Mouse (Mus musculus): ENCODE results near the gene Hcn2. TPM values are rescaled to one million over a fixed set of nuclear protein-coding genes. Genes with fewer than 3 reads are reported as not detected.

Gene Hcn2
- polyA plus RNA-seq, 1 experiment from 2014 or later: not detected

GRCm38 (mm10) chr10:79779784-79780663 lies 63.6 kb downstream of the Hcn2 start:
- peak overlapping the region; percentile 54 for H3K4me3 ChIP-seq (replicated peaks; ENCODE audit: low read length)
- H3K4me1 ChIP-seq (ENCODE audit: control insufficient read depth, insufficient read depth, low read length): peaks cover 36% of the 10 kb centered on the region
- 2% methylated on average over 54 of the region's 55 CpGs for WGBS
- no peaks in the 10 kb centered on the region; the same call in 1 of the 2 replicates for H3K36me3 ChIP-seq (ENCODE audit: control insufficient read depth, insufficient read depth, low read length)
- peak; percentile 91 for ATAC-seq (ENCODE audit: insufficient read depth, low FRiP score)
- no peaks in the 10 kb centered on the region for H3K27me3 ChIP-seq (ENCODE audit: control insufficient read depth, insufficient read depth, low read length)
- peak overlapping the region; percentile 84 for H3K4me2 ChIP-seq (ENCODE audit: low read depth, low read length)
- H3K9me3 ChIP-seq (replicated peaks; ENCODE audit: control insufficient read depth, low read length): no peaks in the 10 kb centered on the region
- peak overlapping the region; percentile 65 for H3K9ac ChIP-seq (ENCODE audit: low read length)
- H3K27ac ChIP-seq (ENCODE audit: low read length): peak overlapping the region; percentile 66; the same call in 1 of the 2 replicates

DNA sequence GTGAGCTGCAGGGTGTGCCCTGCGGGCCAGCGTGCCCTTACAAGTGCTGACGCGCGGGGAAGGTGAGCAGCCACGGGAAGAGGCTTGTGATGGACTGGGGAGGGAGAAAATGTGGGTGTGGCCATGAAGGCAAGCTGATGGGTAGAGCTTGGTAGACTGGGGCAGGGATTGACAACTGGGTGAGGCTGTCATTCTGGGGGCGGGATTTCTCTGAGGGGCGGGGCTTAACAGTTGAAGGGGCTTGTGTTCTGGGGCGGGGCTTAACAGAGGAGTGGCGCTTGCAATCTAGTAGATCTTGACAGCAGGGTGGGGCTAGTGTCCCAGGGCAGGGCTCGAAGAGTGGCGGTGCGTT lies 64.2 kb downstream of the Hcn2 start:
- peak overlapping the region; percentile 62 for H3K9ac ChIP-seq (ENCODE audit: low read length)
- peaks cover 36% of the 10 kb centered on the region for H3K4me1 ChIP-seq (ENCODE audit: control insufficient read depth, insufficient read depth, low read length)
- peak overlapping the region; percentile 54 for H3K4me3 ChIP-seq (replicated peaks; ENCODE audit: low read length)
- no peaks in the 10 kb centered on the region for H3K27me3 ChIP-seq (ENCODE audit: control insufficient read depth, insufficient read depth, low read length)
- 2% methylated on average over 13 of the region's 13 CpGs for WGBS
- H3K4me2 ChIP-seq (ENCODE audit: low read depth, low read length): peak overlapping the region; percentile 84
- H3K9me3 ChIP-seq (replicated peaks; ENCODE audit: control insufficient read depth, low read length): no peaks in the 10 kb centered on the region
- H3K27ac ChIP-seq (ENCODE audit: low read length): peak overlapping the region; percentile 66
- H3K36me3 ChIP-seq (ENCODE audit: control insufficient read depth, insufficient read depth, low read length): no peaks in the 10 kb centered on the region; the same call in 1 of the 2 replicates
- ATAC-seq (ENCODE audit: insufficient read depth, low FRiP score): no peak

GRCm38 (mm10) chr10:79781139-79781538 lies 64.7 kb downstream of the Hcn2 start:
- no peaks in the 10 kb centered on the region for H3K9me3 ChIP-seq (replicated peaks; ENCODE audit: control insufficient read depth, low read length)
- peaks cover 36% of the 10 kb centered on the region for H3K4me1 ChIP-seq (ENCODE audit: control insufficient read depth, insufficient read depth, low read length)
- 29% methylated on average over 21 of the region's 21 CpGs for WGBS
- H3K4me2 ChIP-seq (ENCODE audit: low read depth, low read length): peak overlapping the region; percentile 84
- peak overlapping the region; percentile 44 for H3K9ac ChIP-seq (ENCODE audit: low read length)
- H3K27me3 ChIP-seq (ENCODE audit: control insufficient read depth, insufficient read depth, low read length): no peaks in the 10 kb centered on the region
- no peaks in the 10 kb centered on the region; the same call in 1 of the 2 replicates for H3K36me3 ChIP-seq (ENCODE audit: control insufficient read depth, insufficient read depth, low read length)
- peak overlapping the region; percentile 66 for H3K27ac ChIP-seq (ENCODE audit: low read length)
- peak overlapping the region; percentile 54 for H3K4me3 ChIP-seq (replicated peaks; ENCODE audit: low read length)
- no peak for ATAC-seq (ENCODE audit: insufficient read depth, low FRiP score)

GRCm38 (mm10) chr10:79781956-79782355 lies 65.5 kb downstream of the Hcn2 start:
- no peak overlapping the region for H3K4me3 ChIP-seq (replicated peaks; ENCODE audit: low read length)
- no peaks in the 10 kb centered on the region for H3K27me3 ChIP-seq (ENCODE audit: control insufficient read depth, insufficient read depth, low read length)
- no peak overlapping the region for H3K9ac ChIP-seq (ENCODE audit: low read length)
- ATAC-seq (ENCODE audit: insufficient read depth, low FRiP score): no peak
- H3K27ac ChIP-seq (ENCODE audit: low read length): no peak overlapping the region
- H3K9me3 ChIP-seq (replicated peaks; ENCODE audit: control insufficient read depth, low read length): no peaks in the 10 kb centered on the region
- no peaks in the 10 kb centered on the region; the same call in 1 of the 2 replicates for H3K36me3 ChIP-seq (ENCODE audit: control insufficient read depth, insufficient read depth, low read length)
- peaks cover 34% of the 10 kb centered on the region for H3K4me1 ChIP-seq (ENCODE audit: control insufficient read depth, insufficient read depth, low read length)
- WGBS: 62% methylated on average over 5 of the region's 5 CpGs
- no peak overlapping the region for H3K4me2 ChIP-seq (ENCODE audit: low read depth, low read length)

DNA sequence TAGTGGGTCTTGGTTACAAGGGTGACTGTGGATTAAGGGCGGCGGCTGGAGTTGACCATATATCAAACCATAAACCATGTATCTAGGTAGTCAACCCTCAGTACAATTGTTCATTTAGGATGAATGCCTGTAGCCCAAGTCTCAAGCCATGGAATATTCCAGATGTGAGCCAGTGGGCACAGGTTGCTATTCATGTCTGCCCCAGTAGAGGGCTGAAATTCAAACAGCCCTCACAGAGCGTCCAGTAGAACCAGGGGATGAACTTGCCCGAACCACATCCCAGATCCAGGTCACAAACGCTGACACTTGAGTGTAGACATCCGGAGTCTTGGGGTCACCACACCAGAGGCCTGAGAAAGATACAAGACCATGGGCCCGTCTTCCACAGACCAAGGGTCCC lies 66.6 kb downstream of the Hcn2 start:
- H3K36me3 ChIP-seq (ENCODE audit: control insufficient read depth, insufficient read depth, low read length): no peaks in the 10 kb centered on the region; the same call in 1 of the 2 replicates
- no peaks in the 10 kb centered on the region for H3K27me3 ChIP-seq (ENCODE audit: control insufficient read depth, insufficient read depth, low read length)
- H3K4me2 ChIP-seq (ENCODE audit: low read depth, low read length): no peak overlapping the region
- H3K9me3 ChIP-seq (replicated peaks; ENCODE audit: control insufficient read depth, low read length): no peaks in the 10 kb centered on the region
- 64% methylated on average over 7 of the region's 7 CpGs for WGBS
- no peak for ATAC-seq (ENCODE audit: insufficient read depth, low FRiP score)
- H3K4me3 ChIP-seq (replicated peaks; ENCODE audit: low read length): no peak overlapping the region
- H3K9ac ChIP-seq (ENCODE audit: low read length): no peak overlapping the region
- no peak overlapping the region for H3K27ac ChIP-seq (ENCODE audit: low read length)
- peaks cover 23% of the 10 kb centered on the region for H3K4me1 ChIP-seq (ENCODE audit: control insufficient read depth, insufficient read depth, low read length)

DNA sequence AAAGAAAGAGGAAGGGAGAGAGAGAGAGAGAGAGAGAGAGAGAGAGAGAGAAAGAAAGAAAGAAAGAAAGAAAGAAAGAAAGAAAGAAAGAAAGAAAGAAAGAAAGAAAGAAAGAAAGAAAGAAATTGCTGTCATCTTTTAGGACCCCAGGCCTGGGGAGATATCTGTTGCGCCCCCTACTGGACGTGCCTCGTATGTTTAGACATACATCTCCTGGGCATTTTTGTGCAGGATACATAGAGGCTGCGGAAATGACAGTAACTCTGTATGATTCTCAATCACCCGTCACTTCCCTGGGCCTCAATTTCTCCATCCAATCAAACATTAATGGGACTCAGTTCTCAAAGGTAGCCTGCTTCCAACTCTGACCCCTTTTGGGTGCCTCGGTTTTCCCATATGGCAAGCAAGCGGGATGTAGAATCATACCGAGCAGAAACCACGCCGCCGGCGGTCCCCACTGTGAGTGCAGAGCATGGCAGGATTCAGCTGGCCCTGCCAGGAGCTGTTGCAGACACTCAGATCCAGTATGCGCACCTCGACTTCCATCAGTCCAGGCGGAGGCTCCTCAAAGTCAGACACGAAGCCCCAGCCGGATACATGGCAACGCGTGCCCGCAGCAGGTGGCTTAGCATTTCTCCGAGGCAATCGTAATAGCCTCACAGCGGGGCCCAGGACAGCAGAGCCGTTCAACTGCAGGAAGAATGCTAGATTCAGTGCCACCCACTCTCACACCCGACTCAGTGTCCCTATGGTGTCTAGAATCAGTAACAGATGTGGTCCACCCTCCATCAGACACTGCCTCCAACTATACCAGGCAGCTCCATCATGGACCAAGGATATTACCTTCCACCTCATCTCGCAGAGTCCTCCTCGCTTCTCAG lies 67.7 kb downstream of the Hcn2 start:
- Histone ChIP-seq H3K27ac (ENCODE audit: low read length) (no peak overlapping the region), H3K9ac (ENCODE audit: low read length) (no peak overlapping the region), H3K4me2 (ENCODE audit: low read depth, low read length) (no peak overlapping the region), H3K27me3 (ENCODE audit: control insufficient read depth, insufficient read depth, low read length) (no peaks in the 10 kb centered on the region), H3K9me3 (replicated peaks; ENCODE audit: control insufficient read depth, low read length) (no peaks in the 10 kb centered on the region), H3K36me3 (ENCODE audit: control insufficient read depth, insufficient read depth, low read length) (no peaks in the 10 kb centered on the region; the same call in 1 of the 2 replicates), H3K4me1 (ENCODE audit: control insufficient read depth, insufficient read depth, low read length) (peaks cover 13% of the 10 kb centered on the region), H3K4me3 (replicated peaks; ENCODE audit: low read length) (no peak overlapping the region)
- no peak for ATAC-seq (ENCODE audit: insufficient read depth, low FRiP score)
- 47% methylated on average over 27 of the region's 27 CpGs for WGBS

Other genes with a start within 250 kb of the Hcn2 start
- gene Vmn2r83, start 247.9 kb upstream of the Hcn2 start, polyA plus RNA-seq (2015; fragmentation: Nextera tagmentation; extraction: Ambion mirVana): not detected in 2 replicates
- gene Plpp2, start 182.8 kb upstream of the Hcn2 start, polyA plus RNA-seq (2015; fragmentation: Nextera tagmentation; extraction: Ambion mirVana): 69.9 and 88.4 TPM in 2 replicates
- gene Mier2, start 161.4 kb upstream of the Hcn2 start, polyA plus RNA-seq (2015; fragmentation: Nextera tagmentation; extraction: Ambion mirVana): 40.7 and 46.8 TPM in 2 replicates
- gene Theg, start 129.3 kb upstream of the Hcn2 start, polyA plus RNA-seq (2015; fragmentation: Nextera tagmentation; extraction: Ambion mirVana): not detected in 2 replicates
- 0.03 TPM in 1 of 2 replicates, not detected in the other for gene C2cd4c, start 102.6 kb upstream of the Hcn2 start, polyA plus RNA-seq (2015; fragmentation: Nextera tagmentation; extraction: Ambion mirVana)
- gene Shc2, start 78.7 kb upstream of the Hcn2 start, polyA plus RNA-seq (2015; fragmentation: Nextera tagmentation; extraction: Ambion mirVana): 3.0 and 3.2 TPM in 2 replicates
- not detected in 2 replicates for gene Odf3l2, start 70.9 kb upstream of the Hcn2 start, polyA plus RNA-seq (2015; fragmentation: Nextera tagmentation; extraction: Ambion mirVana)
- 33.7 and 41.9 TPM in 2 replicates for gene Madcam1, start 52.1 kb upstream of the Hcn2 start, polyA plus RNA-seq (2015; fragmentation: Nextera tagmentation; extraction: Ambion mirVana)
- 47.4 and 53.2 TPM in 2 replicates for gene Tpgs1, start 47.3 kb upstream of the Hcn2 start, polyA plus RNA-seq (2015; fragmentation: Nextera tagmentation; extraction: Ambion mirVana)
- gene Cdc34, start 34.4 kb upstream of the Hcn2 start, polyA plus RNA-seq (2015; fragmentation: Nextera tagmentation; extraction: Ambion mirVana): 84.6 and 86.3 TPM in 2 replicates
- 0.31 and 0.44 TPM in 2 replicates for gene Gzmm, start 27.6 kb upstream of the Hcn2 start, polyA plus RNA-seq (2015; fragmentation: Nextera tagmentation; extraction: Ambion mirVana)
- 983 and 1,041 TPM in 2 replicates for gene Bsg, start 12.1 kb upstream of the Hcn2 start, polyA plus RNA-seq (2015; fragmentation: Nextera tagmentation; extraction: Ambion mirVana)
- gene Polrmt, start 29.9 kb downstream of the Hcn2 start, polyA plus RNA-seq (2015; fragmentation: Nextera tagmentation; extraction: Ambion mirVana): 33.3 and 40.9 TPM in 2 replicates
- gene Fgf22, start 38.4 kb downstream of the Hcn2 start, polyA plus RNA-seq (2015; fragmentation: Nextera tagmentation; extraction: Ambion mirVana): 0.37 and 0.50 TPM in 2 replicates
- gene Rnf126, start 50.3 kb downstream of the Hcn2 start, polyA plus RNA-seq (2015; fragmentation: Nextera tagmentation; extraction: Ambion mirVana): 29.9 and 34.8 TPM in 2 replicates
- 18.1 and 23.1 TPM in 2 replicates for gene Fstl3, start 60.6 kb downstream of the Hcn2 start, polyA plus RNA-seq (2015; fragmentation: Nextera tagmentation; extraction: Ambion mirVana)
- 0.55 and 0.72 TPM in 2 replicates for gene Prss57, start 74.3 kb downstream of the Hcn2 start, polyA plus RNA-seq (2015; fragmentation: Nextera tagmentation; extraction: Ambion mirVana)
- gene Palm, start 76.9 kb downstream of the Hcn2 start, polyA plus RNA-seq (2015; fragmentation: Nextera tagmentation; extraction: Ambion mirVana): 56.8 and 58.0 TPM in 2 replicates
- gene Misp, start 104.4 kb downstream of the Hcn2 start, polyA plus RNA-seq (2015; fragmentation: Nextera tagmentation; extraction: Ambion mirVana): 50.6 and 62.3 TPM in 2 replicates
- 268 and 308 TPM in 2 replicates for gene Ptbp1, start 137.8 kb downstream of the Hcn2 start, polyA plus RNA-seq (2015; fragmentation: Nextera tagmentation; extraction: Ambion mirVana)
- 4.1 and 7.2 TPM in 2 replicates for gene Prtn3, start 157.8 kb downstream of the Hcn2 start, polyA plus RNA-seq (2015; fragmentation: Nextera tagmentation; extraction: Ambion mirVana)
- 28.7 and 29.1 TPM in 2 replicates for gene Plppr3, start 158.0 kb downstream of the Hcn2 start, polyA plus RNA-seq (2015; fragmentation: Nextera tagmentation; extraction: Ambion mirVana)
- 6.3 and 9.8 TPM in 2 replicates for gene Elane, start 169.6 kb downstream of the Hcn2 start, polyA plus RNA-seq (2015; fragmentation: Nextera tagmentation; extraction: Ambion mirVana)
- gene Cfd, start 174.2 kb downstream of the Hcn2 start, polyA plus RNA-seq (2015; fragmentation: Nextera tagmentation; extraction: Ambion mirVana): not detected in 2 replicates
- gene Med16, start 192.3 kb downstream of the Hcn2 start, polyA plus RNA-seq (2015; fragmentation: Nextera tagmentation; extraction: Ambion mirVana): 39.6 and 42.3 TPM in 2 replicates
- 4.1 TPM in 1 of 2 replicates, not detected in the other for gene Gm26602, start 194.2 kb downstream of the Hcn2 start, polyA plus RNA-seq (2015; fragmentation: Nextera tagmentation; extraction: Ambion mirVana)
- gene Kiss1r, start 200.3 kb downstream of the Hcn2 start, polyA plus RNA-seq (2015; fragmentation: Nextera tagmentation; extraction: Ambion mirVana): 0.89 and 0.97 TPM in 2 replicates
- gene R3hdm4, start 204.6 kb downstream of the Hcn2 start, polyA plus RNA-seq (2015; fragmentation: Nextera tagmentation; extraction: Ambion mirVana): 160 and 176 TPM in 2 replicates
- 4.9 and 5.2 TPM in 2 replicates for gene Arid3a, start 210.4 kb downstream of the Hcn2 start, polyA plus RNA-seq (2015; fragmentation: Nextera tagmentation; extraction: Ambion mirVana)
- 76.7 and 86.9 TPM in 2 replicates for gene Wdr18, start 243.5 kb downstream of the Hcn2 start, polyA plus RNA-seq (2015; fragmentation: Nextera tagmentation; extraction: Ambion mirVana)

Measured in stomach, embryonic 16.5 days (tissue).